In genomic region chr1:186340701-186341100, GRCm38 (mm10) we compare ENCODE assay signal across 18 mouse cellular contexts.
"Had no signal": no experiment of that assay in that cellular context is flagged by ENCODE, and none has a peak within 500 bp of the region (broad histone marks: within the 10 kb centered on the region; RNA-seq: fewer than 3 reads in every experiment).

No protein-coding gene starts in this region.

- H3K4me3 ChIP-seq: limb, embryonic 12.5 days; limb, embryonic 15.5 days; midbrain, embryonic 13.5 days had no signal

- ATAC-seq: inflammation-experienced regulatory T-cells, adult 6 months; intestine, embryonic 16.5 days; liver, postnatal 0 days; lung, postnatal 0 days; midbrain, embryonic 13.5 days; midbrain, embryonic 16.5 days had no signal

- H3K4me1 ChIP-seq: midbrain, embryonic 13.5 days had no signal

- H3K9ac ChIP-seq: limb, embryonic 12.5 days; limb, embryonic 15.5 days; liver, embryonic 14.5 days; liver, postnatal 0 days; lung, embryonic 14.5 days; midbrain, embryonic 13.5 days had no signal

- H3K9me3 ChIP-seq: limb, embryonic 12.5 days; limb, embryonic 15.5 days; midbrain, embryonic 13.5 days had no signal

- H3K36me3 ChIP-seq: limb, embryonic 12.5 days; limb, embryonic 15.5 days; midbrain, embryonic 13.5 days had no signal

- H3K27ac ChIP-seq: limb, embryonic 12.5 days; limb, embryonic 15.5 days; liver, embryonic 14.5 days; macrophage; midbrain, embryonic 13.5 days had no signal

- H3K4me2 ChIP-seq: limb, embryonic 12.5 days; limb, embryonic 15.5 days; liver, embryonic 11.5 days; lung, embryonic 14.5 days; midbrain, embryonic 13.5 days had no signal

- H3K27me3 ChIP-seq: limb, embryonic 12.5 days; limb, embryonic 15.5 days; midbrain, embryonic 13.5 days had no signal

- DNase-seq: kidney, adult 18-20 months; kidney, adult 9 months; kidney, postnatal 14 days; liver, postnatal 0 days; lung, embryonic 14.5 days; thymus, adult 2 months; thymus, postnatal 14 days; thymus, postnatal 4 days had no signal
